Mouse (Mus musculus) MEL (cell line): Measurements from ENCODE around the gene Itm2b. TPM values are rescaled to one million over a fixed set of nuclear protein-coding genes. Genes with fewer than 3 reads are reported as not detected.

Experiments used
- DNase-seq: peaks from one replicate; pipeline ENCODE4 v3.0.0; 2011; ENCODE audit warnings: low read depth, low spot score
- H3K27ac ChIP-seq: 2 replicates; pipeline ENCODE4 v1.5.1; 2012; ENCODE audit warnings: low read depth, mild to moderate bottlenecking, control low read depth, low read length, moderate library complexity; ENCODE audit not compliant: control insufficient read depth
- H3K27me3 ChIP-seq, 2 experiments: fragments of 150-350 bp in 1 of 2; sonication (generic) in 1 of 2; 2 replicates each; pipeline ENCODE4 v1.6.1; 2012; ENCODE audit warnings: low read length in 2 of 2, mild to moderate bottlenecking in 2 of 2, improper control_type of control experiment in 1 of 2, moderate library complexity in 1 of 2; ENCODE audit not compliant: insufficient read depth in 2 of 2, control insufficient read depth in 1 of 2
- H3K36me3 ChIP-seq, 2 experiments: 2 replicates each; pipeline ENCODE4 v1.6.1; 2012 to 2014; ENCODE audit warnings: low read length in 2 of 2, improper control_type of control experiment in 1 of 2, inconsistent platforms in 1 of 2, mild to moderate bottlenecking in 1 of 2; ENCODE audit not compliant: insufficient read depth in 2 of 2, control insufficient read depth in 1 of 2
- H3K4me1 ChIP-seq, 2 experiments: fragments of 150-350 bp in 1 of 2; sonication (generic) in 1 of 2; 2 replicates each; pipeline ENCODE4 v1.6.1; 2012; ENCODE audit warnings: low read length in 2 of 2, improper control_type of control experiment in 1 of 2, mild to moderate bottlenecking in 1 of 2; ENCODE audit not compliant: insufficient read depth in 2 of 2, control insufficient read depth in 1 of 2
- H3K4me3 ChIP-seq, 2 experiments: fragments of 150-350 bp in 1 of 2; sonication (generic) in 1 of 2; 2 replicates each; pipeline ENCODE4 v1.5.1; 2012; ENCODE audit warnings: low read depth in 2 of 2, low read length in 2 of 2, mild to moderate bottlenecking in 2 of 2, moderate library complexity in 2 of 2, control low read depth in 1 of 2, improper control_type of control experiment in 1 of 2; ENCODE audit not compliant: control insufficient read depth in 1 of 2, insufficient read depth in 1 of 2
- H3K79me2 ChIP-seq: 2 replicates; pipeline ENCODE4 v1.6.1; 2012; ENCODE audit warnings: mild to moderate bottlenecking, low read length, moderate library complexity; ENCODE audit not compliant: control insufficient read depth, poor library complexity, insufficient read depth
- H3K9ac ChIP-seq: 2 replicates; pipeline ENCODE4 v1.6.1; 2012; ENCODE audit warnings: low read depth, mild to moderate bottlenecking, control low read depth, low read length, moderate library complexity; ENCODE audit not compliant: control insufficient read depth, poor library complexity, severe bottlenecking
- H3K9me3 ChIP-seq: fragments of 150-350 bp; sonication (generic); replicated peaks from 2 replicates; pipeline ENCODE4 v1.6.1; 2012; ENCODE audit warnings: mild to moderate bottlenecking, low read length, improper control_type of control experiment, moderate library complexity; ENCODE audit not compliant: insufficient read depth
- BHLHE40 ChIP-seq: IDR thresholded peaks from 2 replicates; pipeline ENCODE4 v1.6.1; 2012; ENCODE audit warnings: low read depth, mild to moderate bottlenecking, inconsistent platforms, low read length, improper control_type of control experiment, borderline replicate concordance
- CTCF ChIP-seq, 3 experiments: IDR thresholded peaks in 2 of 3; conservative IDR thresholded peaks in 1 of 3; 2 replicates each; pipeline ENCODE4 v1.5.1; 2011 to 2012; ENCODE audit warnings: low read length in 3 of 3, low read depth in 2 of 3, mild to moderate bottlenecking in 2 of 3, improper control_type of control experiment in 1 of 3, inconsistent platforms in 1 of 3, mixed read lengths in 1 of 3, moderate library complexity in 1 of 3; ENCODE audit not compliant: control insufficient read depth in 1 of 3, insufficient read depth in 1 of 3, poor library complexity in 1 of 3, severe bottlenecking in 1 of 3
- ELF1 ChIP-seq: IDR thresholded peaks from 2 replicates; pipeline ENCODE4 v1.6.1; 2014; ENCODE audit warnings: low read depth, mild to moderate bottlenecking, inconsistent platforms, low read length, improper control_type of control experiment, moderate library complexity
- EP300 ChIP-seq, 2 experiments: IDR thresholded peaks; 2 replicates each; pipeline ENCODE4 v1.6.1; 2011; ENCODE audit warnings: improper control_type of control experiment in 2 of 2, low read length in 2 of 2, low read depth in 1 of 2, mild to moderate bottlenecking in 1 of 2
- ETS1 ChIP-seq: IDR thresholded peaks from 2 replicates; pipeline ENCODE4 v1.6.1; 2012; ENCODE audit warnings: low read depth, mild to moderate bottlenecking, inconsistent platforms, low read length, improper control_type of control experiment, moderate library complexity
- GABPA ChIP-seq: IDR thresholded peaks from 2 replicates; pipeline ENCODE4 v1.6.1; 2012; ENCODE audit warnings: low read depth, mild to moderate bottlenecking, inconsistent platforms, low read length, improper control_type of control experiment, moderate library complexity
- GATA1 ChIP-seq: IDR thresholded peaks from 2 replicates; pipeline ENCODE4 v1.6.1; 2011; ENCODE audit warnings: low read depth, low read length, improper control_type of control experiment
- HCFC1 ChIP-seq: IDR thresholded peaks from 2 replicates; pipeline ENCODE4 v1.6.1; 2012; ENCODE audit warnings: low read depth, mild to moderate bottlenecking, inconsistent platforms, low read length, improper control_type of control experiment, moderate library complexity
- KAT2A ChIP-seq: conservative IDR thresholded peaks from 2 replicates; pipeline ENCODE4 v1.6.1; 2012; ENCODE audit warnings: low read depth, low read length, improper control_type of control experiment, inconsistent platforms
- MAFK ChIP-seq: IDR thresholded peaks from 2 replicates; pipeline ENCODE4 v1.6.1; 2011; ENCODE audit warnings: low read depth, mild to moderate bottlenecking, low read length, improper control_type of control experiment, borderline replicate concordance
- MEF2A ChIP-seq: IDR thresholded peaks from 2 replicates; pipeline ENCODE4 v1.6.1; 2014; ENCODE audit warnings: low read depth, mild to moderate bottlenecking, inconsistent platforms, low read length, improper control_type of control experiment; ENCODE audit not compliant: poor library complexity, insufficient replicate concordance, severe bottlenecking; ENCODE audit errors: extremely low read depth
- MYB ChIP-seq: IDR thresholded peaks from 2 replicates; pipeline ENCODE4 v1.6.1; 2011; ENCODE audit warnings: mild to moderate bottlenecking, low read depth, low read length, improper control_type of control experiment
- MYC ChIP-seq: IDR thresholded peaks from 2 replicates; pipeline ENCODE4 v1.6.1; 2011; ENCODE audit warnings: low read depth, mild to moderate bottlenecking, low read length, improper control_type of control experiment, moderate library complexity
- NRF1 ChIP-seq: IDR thresholded peaks from 2 replicates; pipeline ENCODE4 v1.6.1; 2014; ENCODE audit warnings: low read depth, mild to moderate bottlenecking, inconsistent platforms, low read length, improper control_type of control experiment, moderate library complexity; ENCODE audit not compliant: poor library complexity, insufficient read depth, severe bottlenecking
- POLR2AphosphoS2 ChIP-seq: IDR thresholded peaks from 2 replicates; pipeline ENCODE4 v1.6.1; 2011; ENCODE audit warnings: low read length, improper control_type of control experiment
- RAD21 ChIP-seq: IDR thresholded peaks from 2 replicates; pipeline ENCODE4 v1.6.1; 2011; ENCODE audit warnings: mild to moderate bottlenecking, low read depth, low read length, improper control_type of control experiment
- RCOR1 ChIP-seq: IDR thresholded peaks from 2 replicates; pipeline ENCODE4 v1.6.1; 2012; ENCODE audit warnings: low read depth, mild to moderate bottlenecking, inconsistent platforms, low read length, improper control_type of control experiment
- SIN3A ChIP-seq: IDR thresholded peaks from 2 replicates; pipeline ENCODE4 v1.6.1; 2012; ENCODE audit warnings: low read length, improper control_type of control experiment, inconsistent platforms
- TCF12 ChIP-seq: IDR thresholded peaks from 2 replicates; pipeline ENCODE4 v1.6.1; 2014; ENCODE audit warnings: low read depth, mild to moderate bottlenecking, inconsistent platforms, low read length, improper control_type of control experiment, moderate library complexity
- UBTF ChIP-seq: IDR thresholded peaks from 2 replicates; pipeline ENCODE4 v1.6.1; 2012; ENCODE audit warnings: low read depth, mild to moderate bottlenecking, inconsistent platforms, low read length, improper control_type of control experiment, moderate library complexity, borderline replicate concordance; ENCODE audit not compliant: insufficient read depth
- USF1 ChIP-seq: IDR thresholded peaks from 2 replicates; pipeline ENCODE4 v1.6.1; 2014; ENCODE audit warnings: low read depth, mild to moderate bottlenecking, inconsistent platforms, low read length, improper control_type of control experiment, moderate library complexity
- ZC3H11A ChIP-seq: IDR thresholded peaks from 2 replicates; pipeline ENCODE4 v1.6.1; 2012; ENCODE audit warnings: low read depth, mild to moderate bottlenecking, inconsistent platforms, low read length, improper control_type of control experiment
- ZNF384 ChIP-seq: IDR thresholded peaks from 2 replicates; pipeline ENCODE4 v1.6.1; 2012; ENCODE audit warnings: low read depth, mild to moderate bottlenecking, inconsistent platforms, low read length, improper control_type of control experiment
- polyA plus RNA-seq, 2 experiments: library from polyadenylated mRNA; stranded (reverse) in 1 of 2; unstranded in 1 of 2; fragments of >175 nt in 1 of 2; fragments of >200 nt in 1 of 2; gene quantifications; 2 replicates each; pipeline versions ENCODE4 v1.2.1 to v1.2.4; 2012; ENCODE audit warnings: low replicate concordance in 2 of 2, low read depth in 1 of 2; ENCODE audit not compliant: insufficient read length in 2 of 2, insufficient read depth in 1 of 2, missing spikeins in 1 of 2
- total RNA-seq: library from RNA; depleted of rRNA; stranded (reverse); fragments of 300-350 nt; gene quantifications from 2 replicates; pipeline ENCODE4 v1.2.3, GENCODE M21; 2012

Gene Itm2b
- total and polyA plus RNA-seq, 3 experiments = 54.0 to 312 (median 101) TPM

DNA sequence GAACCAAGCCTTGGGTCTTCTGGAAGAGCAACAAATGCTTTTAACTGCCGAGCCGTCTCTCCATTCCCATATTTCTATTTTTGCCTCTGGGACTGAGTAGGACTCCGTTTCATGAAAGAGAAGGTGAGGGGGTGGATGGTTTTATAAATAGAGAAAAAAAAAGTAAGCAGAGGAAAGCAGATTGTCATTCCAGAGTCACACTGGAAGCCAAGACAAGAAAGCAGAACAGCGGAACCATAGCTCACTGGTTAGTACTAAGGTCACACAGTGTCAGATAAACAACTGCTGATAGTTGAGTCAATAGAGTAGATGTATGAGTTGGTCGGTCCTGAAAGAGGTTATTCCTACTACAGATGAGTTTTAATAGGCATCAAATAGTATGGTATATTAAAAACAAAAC, 1.4 kb upstream of the Itm2b start:
- no peak overlapping the region for H3K9ac ChIP-seq
- H3K27ac ChIP-seq = peak overlapping the region; percentile 29; the same call in 1 of the 2 replicates
- H3K36me3 ChIP-seq = peaks cover 0 to 41% of the 10 kb centered on the region in 2 experiments; a peak in 2 of 4 replicates
- peak; percentile 74 for TF ChIP-seq GATA1
- no peak for TF ChIP-seq ELF1
- no peak for TF ChIP-seq CTCF (IDR thresholded peaks at IDR 0.05 in 2 of 3, conservative IDR thresholded peaks at IDR 0.05 in 1 of 3; ENCODE audit: control insufficient read depth in 1 of 3, insufficient read depth in 1 of 3, low read depth in 2 of 3, low read length in 3 of 3, poor library complexity in 1 of 3, severe bottlenecking in 1 of 3)
- TF ChIP-seq MAFK = no peak
- TF ChIP-seq NRF1 = no peak
- peak; percentile 62 for TF ChIP-seq ZNF384
- TF ChIP-seq ZC3H11A = no peak
- TF ChIP-seq HCFC1 = no peak
- TF ChIP-seq TCF12 = 0 out of 2 replicates have a peak, but pooled peaks have one; percentile 1
- no peak for TF ChIP-seq POLR2AphosphoS2
- TF ChIP-seq BHLHE40 = no peak
- 0 out of 2 replicates have a peak, but pooled peaks have one; percentile 57 for TF ChIP-seq ETS1
- TF ChIP-seq MEF2A = peak; percentile 22; the same call in 1 of the 2 replicates
- peak; percentile 56 for TF ChIP-seq SIN3A
- no peak for TF ChIP-seq USF1
- TF ChIP-seq GABPA = no peak
- no peak for TF ChIP-seq UBTF
- no peak for TF ChIP-seq KAT2A
- peak; percentile 85 for TF ChIP-seq RCOR1
- TF ChIP-seq RAD21 = no peak
- TF ChIP-seq EP300 (IDR thresholded peaks at IDR 0.05; ENCODE audit: low read depth in 1 of 2, low read length in 2 of 2) = peak; percentile 46 to 53; a peak in 3 of 4 replicates
- TF ChIP-seq MYB = no peak
- TF ChIP-seq MYC = no peak
- TF ChIP-seq, all 39 proteins: peak for 8
- Histone ChIP-seq H3K4me1 (peaks cover 13 to 24% of the 10 kb centered on the region in 2 experiments), H3K27me3 (no peaks in the 10 kb centered on the region), H3K9me3 (no peaks in the 10 kb centered on the region), H3K79me2 (peaks cover 15% of the 10 kb centered on the region), H3K4me3 (peak overlapping the region; percentile 29 to 93)
- DNase-seq = peak; percentile 61
